Mouse (Mus musculus): ENCODE results near the gene H2-T24.

DNA sequence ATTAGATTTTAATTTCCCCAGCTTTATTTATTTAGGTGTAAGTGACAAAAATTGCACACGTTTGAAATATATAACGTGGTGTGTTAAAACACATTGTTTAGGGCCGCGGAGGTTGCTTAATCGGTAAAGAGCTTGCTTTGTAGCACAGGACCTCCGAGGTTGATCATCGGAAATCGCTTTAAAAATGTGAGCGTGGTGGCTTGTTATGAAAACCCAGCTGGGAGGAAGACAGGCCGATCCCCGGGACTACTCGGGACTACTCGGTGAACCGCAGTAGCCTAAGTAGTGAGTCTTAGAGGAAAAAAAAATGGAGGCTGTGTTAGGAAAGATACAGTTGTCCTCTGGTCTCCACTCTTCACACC, 25.5 kb downstream of the H2-T24 start:
- TF ChIP-seq CTCF (conservative IDR thresholded peaks at IDR 0.05; ENCODE audit: low read length) (no peak), NANOG (IDR thresholded peaks at IDR 0.05; ENCODE audit: borderline replicate concordance, low read length) (no peak)

Data from E14TG2a.4 (cell line).